Mouse (Mus musculus) monocyte, adult 5-6 weeks (primary cell): ENCODE results near the gene D17H6S53E. TPM values are rescaled to one million over a fixed set of nuclear protein-coding genes. Genes with fewer than 3 reads are reported as not detected.
A peak's percentile ranks its signal among the peaks of the same experiment; 100 is the strongest.

Experiments
- ATAC-seq: fragments of 153-309, 156-312 bp; replicated peaks from 2 replicates; pipeline ENCODE4 v1.8.0; 2017; ENCODE audit warnings: mild to moderate bottlenecking; ENCODE audit not compliant: low TSS enrichment, insufficient number of reproducible peaks, severe bottlenecking, poor library complexity, low FRiP score
- total RNA-seq: library from RNA; stranded (forward); fragments of 200-1000, 200-491, 200-594 nt; gene quantifications from 3 replicates; pipeline ENCODE4 v1.2.3, GENCODE M21; 2017

D17H6S53E gene
- 33.5 to 43.7 TPM (median 42.6 TPM) in 3 replicates for total RNA-seq

DNA sequence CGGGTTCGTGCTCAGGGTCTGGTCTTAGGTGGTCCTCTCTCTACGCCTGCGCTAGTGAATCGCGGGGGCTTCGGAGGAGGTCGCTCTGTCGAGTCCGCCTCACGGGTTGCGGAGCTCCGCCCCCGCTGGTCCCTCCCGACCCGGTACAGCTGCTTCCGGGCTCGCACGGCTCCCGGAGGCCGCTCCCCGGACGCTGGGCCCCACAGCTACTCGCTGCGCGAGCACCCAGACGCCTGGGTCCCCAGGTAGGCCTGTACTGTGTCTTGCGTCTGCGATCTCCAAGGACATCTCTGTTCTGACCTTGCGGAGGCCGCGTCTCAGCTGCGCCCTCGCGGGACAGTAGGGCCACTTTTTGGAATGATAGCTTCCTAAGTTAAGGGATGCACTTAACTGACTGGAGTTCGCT lies at the start of gene D17H6S53E:
D17H6S53E (plus strand) TSS at position 168 of the 406 bp plus-strand sequence.
- ATAC-seq, result peak; percentile 20; the same call in 1 of the 2 replicates

DNA sequence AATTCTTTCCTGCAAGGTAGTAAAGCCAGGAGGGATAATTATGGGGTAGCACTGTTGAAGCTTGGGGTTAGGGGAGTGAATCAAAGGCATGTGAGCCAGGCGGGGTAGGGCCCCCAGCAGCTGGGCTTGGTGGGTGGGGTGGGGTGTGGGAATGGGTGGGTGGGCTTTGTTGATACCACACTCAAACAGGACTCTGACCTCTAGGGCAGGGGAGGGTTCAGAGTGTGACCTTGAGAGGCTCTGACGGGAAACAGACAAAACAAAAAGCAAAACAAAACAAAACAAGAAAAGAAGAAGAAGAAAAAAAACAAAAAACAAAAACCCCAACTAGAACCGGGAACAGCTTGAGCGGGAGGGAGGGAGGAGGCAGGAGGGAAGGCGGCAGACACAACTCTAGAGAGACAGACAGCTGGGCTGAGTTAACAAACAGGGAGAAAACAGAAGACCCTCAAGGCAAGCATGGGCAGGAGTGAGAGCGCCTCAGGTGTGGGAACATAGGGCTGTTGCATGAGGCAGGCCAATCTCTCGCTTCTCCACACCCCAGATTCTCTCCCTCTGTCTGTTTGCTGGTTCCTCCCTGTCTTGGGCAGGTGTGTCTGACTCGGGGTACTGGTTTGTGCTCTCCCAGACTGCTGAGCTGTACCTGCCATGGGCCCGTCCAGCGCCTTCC lies 49.5 kb upstream of the D17H6S53E start, which contains the start of gene Ly6g6e:
Ly6g6e (plus strand) TSS at position 396 of the 670 bp plus-strand sequence.
- no peak for ATAC-seq

DNA sequence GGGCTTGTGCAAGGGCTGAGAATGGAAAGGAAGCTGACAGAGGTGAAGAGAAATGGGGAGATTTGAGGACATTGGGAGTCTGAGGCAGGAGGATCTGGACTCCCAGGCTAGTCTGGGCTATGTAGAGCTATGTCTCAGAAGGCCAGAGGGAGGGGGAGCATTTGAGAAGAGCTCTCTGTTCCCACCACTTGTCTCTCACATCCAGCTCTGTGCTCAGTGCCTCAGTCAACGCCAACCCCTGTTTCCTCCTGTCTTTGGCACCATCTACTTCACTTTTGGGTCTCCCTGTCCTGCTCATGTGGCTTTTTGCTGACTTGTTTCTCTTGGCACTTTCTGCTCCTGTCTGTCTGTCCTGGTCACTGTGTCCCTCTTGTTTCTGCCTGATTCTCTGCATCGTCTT lies 48.9 kb upstream of the D17H6S53E start:
- ATAC-seq, result no peak

DNA sequence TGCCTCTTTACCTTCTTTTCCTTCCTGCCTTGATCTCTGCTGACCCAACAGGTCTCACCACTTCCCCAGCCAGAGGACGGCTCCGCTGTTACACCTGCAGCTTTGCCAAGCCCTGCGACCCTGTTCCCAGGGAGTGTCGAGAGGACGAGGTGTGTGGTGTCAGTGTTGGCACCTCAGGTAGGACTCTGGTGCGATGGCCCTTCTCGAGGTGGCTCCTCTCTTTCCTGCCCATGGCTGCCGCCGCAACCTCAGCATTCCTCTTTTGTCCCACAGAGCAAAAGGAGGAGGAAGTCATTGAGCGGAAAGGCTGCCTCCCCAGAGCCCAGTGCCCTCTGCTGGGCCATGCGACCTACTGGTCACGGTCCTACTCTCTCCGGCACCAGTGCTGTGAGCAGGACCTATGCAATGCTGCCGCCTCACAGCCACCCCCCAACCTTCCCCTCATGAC lies 48.4 kb upstream of the D17H6S53E start, which contains the start of gene Ly6g6d:
Ly6g6d (minus strand) TSS at position 280 of the 448 bp plus-strand sequence.
- ATAC-seq, result peak; percentile 83

DNA sequence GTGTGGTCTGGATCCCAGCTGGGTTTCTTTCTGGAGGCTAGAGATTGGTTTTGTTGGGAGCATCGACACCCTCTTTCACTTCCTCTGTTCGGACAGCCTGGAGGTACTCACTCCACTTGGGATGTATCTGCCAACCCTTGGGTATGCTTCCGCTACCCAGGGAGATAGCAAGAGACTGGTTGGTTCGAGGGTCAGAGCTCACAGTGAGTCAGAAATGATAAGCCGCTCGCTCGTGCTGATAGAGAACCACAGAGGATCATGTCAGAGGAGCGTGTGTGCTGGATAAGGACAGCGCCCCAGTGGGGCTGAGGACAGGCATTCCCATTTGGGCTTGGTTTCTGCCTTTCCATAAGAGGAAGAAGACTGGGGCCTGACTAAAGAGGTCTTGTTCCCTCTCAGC lies 46.4 kb upstream of the D17H6S53E start:
- no peak for ATAC-seq

DNA sequence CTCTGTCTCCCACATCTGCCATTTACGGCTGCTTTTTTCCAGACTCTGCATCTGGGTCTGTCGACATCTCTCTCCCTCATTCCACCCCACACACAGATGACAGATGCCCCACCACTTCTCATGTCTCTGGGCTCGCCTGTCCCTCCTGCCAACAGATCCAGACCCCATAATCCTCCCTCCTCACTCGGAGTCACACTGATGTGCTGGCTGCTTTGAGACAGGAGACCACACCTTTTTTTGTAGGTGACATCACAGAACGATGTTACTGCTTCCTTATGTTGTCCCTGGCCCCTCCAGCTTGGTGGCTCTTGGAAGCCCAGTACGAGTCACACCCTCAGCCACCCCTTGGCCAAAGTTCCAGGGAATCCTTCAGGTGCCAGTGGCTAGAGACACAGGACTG lies 45.9 kb upstream of the D17H6S53E start:
- no peak for ATAC-seq

DNA sequence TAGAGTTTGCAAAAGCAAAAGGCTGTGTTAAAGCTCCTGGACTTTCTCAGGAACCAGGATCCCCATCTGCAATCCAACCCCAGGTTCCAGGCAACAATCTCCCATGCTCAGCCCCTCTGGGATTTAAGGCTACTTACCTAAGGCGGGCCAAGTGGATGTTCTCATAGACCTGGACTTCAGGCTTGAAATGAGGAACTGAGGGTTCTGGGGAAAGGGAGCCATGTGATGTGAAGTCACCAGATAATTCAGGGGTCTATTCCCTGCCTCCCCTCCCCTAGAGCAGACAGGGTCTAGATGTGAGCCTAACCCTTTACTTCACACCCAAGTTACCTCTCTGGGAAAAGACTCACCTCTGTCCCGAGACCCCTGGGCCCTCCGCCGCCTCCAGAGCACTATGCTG lies 45.5 kb upstream of the D17H6S53E start:
- ATAC-seq, result no peak

DNA sequence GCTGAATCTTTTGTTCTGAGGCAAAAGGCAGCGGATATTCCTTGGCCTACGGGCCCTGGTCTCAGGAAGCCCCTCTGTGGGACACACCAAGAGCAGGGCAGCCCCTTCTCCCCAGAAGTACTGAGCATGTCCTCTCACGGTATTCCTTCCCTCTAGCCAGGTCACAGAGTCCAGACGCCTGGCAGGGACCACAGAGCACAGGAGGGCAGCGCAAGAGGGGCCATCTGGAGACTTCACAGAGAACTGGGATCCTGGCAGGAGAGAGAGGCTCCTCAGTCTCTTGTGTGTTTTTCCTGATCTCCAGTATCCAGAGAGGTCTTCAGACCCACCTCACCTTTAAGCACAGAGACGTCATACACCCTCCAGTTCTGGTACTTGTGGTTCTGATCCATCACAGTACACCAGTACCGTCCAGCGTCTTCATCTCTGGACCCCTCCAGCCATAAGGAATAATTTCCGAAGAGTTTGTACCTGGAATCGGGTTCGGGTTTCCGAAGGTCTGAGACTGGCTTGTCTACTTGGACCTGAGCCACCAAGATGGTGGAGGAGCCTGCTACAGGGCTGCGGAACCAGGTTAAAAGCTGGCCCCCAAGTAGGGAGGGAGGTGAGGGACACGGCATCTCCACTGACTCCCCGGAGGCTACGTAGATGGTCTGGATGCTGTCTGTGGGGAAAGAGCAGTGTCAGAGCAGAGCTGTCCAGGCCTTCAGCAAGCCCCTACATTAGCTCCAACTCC lies 43.2 kb upstream of the D17H6S53E start:
- ATAC-seq, result no peak

DNA sequence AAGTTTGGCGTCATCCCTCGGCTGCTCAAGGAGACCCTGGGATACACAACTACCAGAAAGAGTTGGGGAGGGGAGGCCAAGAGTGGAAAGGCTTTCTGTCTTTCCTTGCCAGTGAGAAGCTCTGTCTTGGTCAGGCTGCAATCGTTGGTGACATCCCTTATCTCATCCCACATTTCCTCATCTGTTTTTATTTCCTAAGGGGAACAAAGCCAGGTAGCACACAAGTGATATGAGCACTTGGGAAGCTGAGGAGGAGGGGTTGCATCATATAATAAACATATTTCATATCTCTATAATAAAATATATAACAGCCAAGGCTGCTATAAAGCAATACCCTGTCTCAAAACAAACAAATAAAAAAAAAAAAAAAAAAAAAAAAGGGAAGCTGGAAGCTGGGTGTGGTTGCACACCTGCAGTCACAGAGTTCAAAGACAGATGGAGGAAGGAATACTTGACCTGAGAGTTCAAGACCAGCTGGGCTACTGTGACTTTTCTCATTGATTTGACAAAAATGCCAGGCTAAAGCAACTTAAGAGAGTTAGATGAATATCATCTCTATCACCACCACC lies 42.2 kb upstream of the D17H6S53E start:
- ATAC-seq, result no peak

DNA sequence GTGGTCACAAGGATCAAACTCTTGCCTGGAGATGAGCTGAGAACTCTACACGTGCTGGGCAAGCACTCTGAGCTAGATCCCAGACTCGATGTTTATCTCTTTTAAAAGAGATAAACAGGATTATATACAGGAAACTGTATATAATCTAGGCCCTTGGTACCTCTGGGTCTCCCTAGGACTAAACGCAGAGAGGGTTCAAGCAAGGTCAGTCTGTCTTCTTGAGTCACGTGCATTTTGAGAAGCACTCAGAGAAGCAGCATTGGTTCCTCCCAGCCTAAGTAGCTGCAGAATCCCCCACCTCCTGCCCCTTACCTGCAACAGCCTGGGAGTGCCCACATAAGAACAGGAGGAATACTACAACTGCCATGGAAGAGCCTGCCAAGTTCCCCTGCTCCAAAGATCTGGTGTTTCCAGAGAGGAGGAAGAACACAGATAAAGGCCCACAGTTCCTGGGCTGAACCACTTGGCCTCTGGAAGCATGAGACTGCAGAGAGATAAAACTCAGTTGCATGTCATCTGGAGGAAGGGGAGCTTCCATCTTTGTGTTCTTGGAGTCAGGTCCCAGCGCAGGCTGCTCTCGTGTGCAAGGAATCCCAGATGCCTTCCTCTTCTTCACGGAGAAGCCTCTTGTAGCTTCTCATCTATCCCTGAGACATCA lies 40.8 kb upstream of the D17H6S53E start, which contains the start of gene Ly6g6f:
Ly6g6f (minus strand) TSS at position 403 of the 658 bp plus-strand sequence.
- no peak for ATAC-seq

DNA sequence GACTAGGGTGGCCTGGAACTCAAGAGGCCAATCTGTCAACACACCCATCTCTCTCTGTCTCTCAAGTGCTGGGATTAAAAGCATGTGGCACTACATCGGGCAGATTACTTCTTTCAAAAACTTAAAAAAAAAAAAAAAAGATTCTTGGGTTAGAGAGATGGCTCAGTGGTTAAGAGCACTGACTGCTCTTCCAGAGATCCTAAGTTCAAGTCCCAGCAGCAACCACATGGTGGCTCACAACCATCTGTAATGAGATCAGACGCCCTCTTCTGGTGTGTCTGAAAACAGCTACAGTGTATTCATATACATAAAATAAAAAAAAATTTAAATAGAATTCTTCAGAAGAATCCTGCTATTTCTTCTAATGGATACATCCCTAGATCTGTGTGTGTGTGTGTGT lies 38.0 kb upstream of the D17H6S53E start:
- no peak for ATAC-seq

DNA sequence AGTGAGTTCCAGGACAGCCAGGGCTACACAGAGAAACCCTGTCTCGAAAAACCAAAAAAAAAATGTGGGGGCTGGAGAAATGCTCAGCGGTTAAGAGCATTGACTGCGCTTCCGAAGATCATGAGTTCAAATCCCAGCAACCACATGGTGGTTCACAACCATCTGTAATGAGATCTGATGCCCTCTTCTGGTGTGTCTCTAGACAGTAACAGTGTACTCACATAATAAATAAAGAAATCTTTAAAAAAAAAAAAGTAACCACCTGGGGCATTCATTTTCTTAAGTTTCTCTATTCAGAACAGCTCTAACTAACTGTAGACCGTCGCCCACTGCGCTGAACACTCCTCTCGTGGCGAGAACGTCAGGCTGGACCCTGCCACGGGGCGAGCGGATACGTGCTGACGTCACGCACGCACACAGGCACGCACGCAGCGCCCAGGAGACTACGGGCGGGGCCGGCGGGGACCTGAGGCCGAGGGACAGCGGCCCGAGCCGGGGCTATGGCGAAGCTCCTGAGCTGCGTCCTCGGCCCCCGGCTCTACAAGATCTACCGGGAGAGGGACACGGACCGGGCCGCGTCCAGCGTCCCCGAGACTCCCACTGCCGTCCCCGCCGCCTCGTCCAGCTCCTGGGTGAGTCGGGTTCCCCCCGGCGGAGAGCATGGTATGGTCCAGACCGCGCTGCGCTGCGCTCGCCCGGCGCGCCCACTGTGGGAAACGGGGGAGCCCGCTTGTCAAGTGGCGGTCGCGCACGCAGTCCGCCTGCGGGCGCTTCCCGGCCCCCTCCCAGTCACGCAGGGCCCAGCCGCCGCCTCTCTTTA lies 37.1 kb upstream of the D17H6S53E start, which contains the start of gene Abhd16a:
Abhd16a (plus strand) TSS at position 439 of the 820 bp plus-strand sequence.
- ATAC-seq, result peak; percentile 95

DNA sequence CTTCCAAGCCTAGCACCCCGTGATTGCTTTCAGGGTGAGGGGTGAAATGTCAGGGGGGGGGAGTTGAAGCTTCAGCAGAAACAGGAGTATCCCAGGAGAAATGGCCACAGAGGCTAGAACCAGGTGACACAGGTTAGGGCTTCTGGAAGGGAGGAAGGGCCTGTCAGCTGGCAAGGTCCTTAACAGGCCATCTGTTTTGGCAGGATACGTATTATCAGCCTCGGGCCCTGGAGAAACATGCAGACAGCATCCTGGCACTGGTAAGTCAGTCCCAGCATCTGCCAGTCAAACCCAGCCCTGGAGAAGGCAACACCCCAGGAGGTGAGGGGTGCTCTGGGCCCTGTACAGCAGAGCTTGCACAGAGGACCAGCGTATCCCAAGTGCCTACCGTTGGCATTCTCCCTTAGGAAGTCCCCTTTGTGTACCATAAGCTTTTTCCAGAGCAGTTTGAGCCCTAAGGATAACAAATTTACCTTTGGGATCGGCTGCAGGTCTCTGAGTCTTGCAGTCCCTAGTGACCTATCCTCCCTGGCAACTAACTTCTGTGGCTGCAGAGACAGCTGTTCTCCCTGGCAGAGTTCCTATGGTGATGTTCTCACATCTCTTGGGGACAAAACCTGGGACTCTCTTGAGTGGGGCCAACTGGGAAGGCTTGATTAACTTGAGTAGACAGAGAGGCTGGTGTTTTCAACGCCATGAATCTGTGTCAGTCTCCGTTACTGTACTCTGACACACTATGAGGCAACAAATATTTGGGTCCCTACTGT lies 35.8 kb upstream of the D17H6S53E start:
- ATAC-seq, result no peak

DNA sequence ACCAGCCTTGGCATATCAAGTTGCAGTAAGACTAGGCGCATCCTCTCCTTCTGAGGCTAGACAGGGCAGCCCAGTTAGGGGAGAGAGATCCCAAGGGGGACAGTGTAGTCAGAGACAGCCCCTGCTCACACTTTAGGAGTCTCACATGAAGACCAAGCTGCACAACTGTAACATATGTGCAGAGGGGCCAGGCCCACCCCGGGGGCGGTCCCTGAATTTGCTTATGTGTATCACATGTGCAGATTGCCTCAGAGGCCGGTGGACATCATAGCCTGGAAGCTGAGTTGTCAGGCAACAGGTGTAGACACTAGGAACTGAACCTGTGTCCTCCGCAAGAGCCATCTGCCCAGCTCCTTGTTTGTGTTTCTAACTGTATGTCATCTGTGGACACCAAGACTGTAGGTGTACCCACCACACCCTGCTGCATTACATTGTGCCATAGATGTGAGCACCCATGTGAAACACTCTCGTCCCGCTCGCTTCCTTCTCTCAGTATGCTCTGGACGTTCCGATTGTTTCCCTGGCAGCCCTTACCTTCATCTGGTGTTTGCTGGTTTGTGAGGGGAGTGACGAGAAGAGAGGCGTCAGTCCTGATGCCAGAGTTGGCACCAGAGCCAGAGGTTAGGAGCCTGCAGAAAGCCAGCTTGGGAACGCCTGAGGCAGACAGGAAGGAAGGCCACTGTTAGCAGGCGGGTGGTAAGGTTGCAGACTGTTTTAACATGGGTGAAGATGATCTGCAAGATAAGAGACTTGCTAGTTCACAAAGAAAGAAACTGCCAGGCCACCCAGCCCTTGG lies 33.6 kb upstream of the D17H6S53E start:
- ATAC-seq, result no peak

DNA sequence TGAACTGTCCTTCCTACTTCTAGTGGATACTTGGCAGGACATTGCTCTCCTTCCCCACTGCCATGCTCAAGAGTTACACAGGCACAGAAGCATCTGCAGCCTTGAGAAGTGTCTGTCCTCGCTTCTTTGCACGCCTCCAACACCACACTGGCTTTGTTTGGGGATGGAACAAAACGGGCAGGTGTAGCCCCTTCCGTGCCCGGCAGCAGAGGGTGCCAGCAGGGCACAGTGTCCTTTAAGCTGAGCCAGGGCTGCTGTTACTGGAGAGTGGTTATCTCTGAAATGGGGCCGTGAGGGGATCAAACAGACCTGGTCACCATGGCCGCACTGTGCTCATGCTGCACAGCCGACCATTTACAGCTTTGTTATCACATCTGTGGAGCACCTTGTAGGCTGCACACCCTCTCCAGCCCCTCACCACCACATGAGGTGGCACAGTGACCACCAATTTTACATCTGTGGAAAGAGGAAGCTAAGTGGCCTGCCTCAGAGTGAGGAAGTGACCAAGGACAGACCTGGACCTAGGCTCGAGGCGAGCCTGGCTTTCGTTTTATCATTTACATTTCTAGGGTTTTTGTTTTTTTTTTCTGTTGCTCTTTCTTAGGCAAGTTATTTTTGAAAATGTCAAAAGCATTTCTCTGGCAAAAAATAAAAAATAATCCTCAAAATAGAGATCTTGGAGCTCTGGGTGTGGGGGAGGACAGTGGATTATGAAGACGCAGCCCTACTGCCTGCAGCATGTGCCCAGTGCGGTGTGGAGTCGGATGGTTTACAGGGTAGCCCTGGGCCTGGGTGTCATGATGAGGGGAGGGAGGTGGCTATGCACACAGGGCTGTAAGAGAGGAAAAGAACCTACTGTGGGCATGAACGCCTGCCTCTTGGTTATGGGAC lies 31.5 kb upstream of the D17H6S53E start:
- no peak for ATAC-seq

DNA sequence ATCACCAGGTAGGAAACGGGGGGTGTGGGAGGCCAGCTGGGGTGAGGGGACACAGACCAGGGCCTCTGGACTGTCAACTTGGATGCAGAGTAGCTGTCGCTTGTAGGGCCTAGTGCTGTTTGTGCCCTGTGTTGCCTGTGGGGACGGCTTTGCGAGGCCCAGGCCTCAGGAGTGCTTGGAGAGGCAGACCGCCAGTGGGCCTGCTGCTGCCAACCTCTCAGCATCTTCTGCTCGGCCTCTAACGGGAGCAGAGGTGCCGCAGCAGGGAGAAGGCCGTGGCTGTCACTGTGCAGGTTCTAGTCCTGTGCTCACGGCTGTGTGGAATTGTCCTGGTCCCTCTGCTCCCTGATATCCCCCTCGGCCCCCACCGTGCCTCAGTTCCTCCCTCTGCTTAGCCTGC lies 29.6 kb upstream of the D17H6S53E start:
- ATAC-seq, result no peak
